Mouse (Mus musculus) embryonic fibroblast, embryonic 13.5 days (primary cell): ENCODE results near the gene Wfikkn2. TPM values are rescaled to one million over a fixed set of nuclear protein-coding genes. Genes with fewer than 3 reads are reported as not detected.

Source experiments
- H3K27ac ChIP-seq: 2 replicates; pipeline ENCODE4 v1.5.1; 2012; ENCODE audit warnings: low read length, control low read depth, inconsistent platforms; ENCODE audit not compliant: insufficient read depth
- H3K4me1 ChIP-seq: 2 replicates; pipeline ENCODE4 v1.6.1; 2011; ENCODE audit warnings: low read length; ENCODE audit not compliant: control insufficient read depth, insufficient read depth
- H3K4me3 ChIP-seq: 2 replicates; pipeline ENCODE4 v1.5.1; 2011; ENCODE audit warnings: mild to moderate bottlenecking, control low read depth, low read length; ENCODE audit not compliant: insufficient read depth
- CTCF ChIP-seq: IDR thresholded peaks from 2 replicates; pipeline ENCODE4 v1.5.1; 2011; ENCODE audit warnings: mild to moderate bottlenecking, control low read depth, low read length, moderate library complexity, borderline replicate concordance; ENCODE audit not compliant: insufficient read depth
- POLR2A ChIP-seq: IDR thresholded peaks from 2 replicates; pipeline ENCODE4 v1.6.1; 2011; ENCODE audit warnings: low read depth, mild to moderate bottlenecking, control low read depth, low read length, moderate library complexity
- polyA plus RNA-seq: library from polyadenylated mRNA; stranded (reverse); fragments of >200 nt; gene quantifications from 2 replicates; pipeline ENCODE4 v1.2.4, GENCODE M21; 2011; ENCODE audit warnings: low read depth; ENCODE audit not compliant: missing spikeins, insufficient read length

Wfikkn2 gene
- polyA plus RNA-seq, 1 experiment = 1.1 TPM

GRCm38 (mm10) chr11:94196311-94196710, 49.5 kb downstream of the Wfikkn2 start:
- no peak overlapping the region for H3K4me3 ChIP-seq
- no peaks in the 10 kb centered on the region for H3K4me1 ChIP-seq
- no peak overlapping the region for H3K27ac ChIP-seq
- TF ChIP-seq CTCF = no peak
- no peak for TF ChIP-seq POLR2A

- Histone ChIP-seq H3K27ac (no peak overlapping the region), H3K4me3 (no peak overlapping the region), H3K4me1 (peaks cover 7% of the 10 kb centered on the region; the same call in 1 of the 2 replicates)
- no peak for TF ChIP-seq CTCF
- TF ChIP-seq POLR2A = no peak
These were observed 52.7 kb downstream of the Wfikkn2 start for GRCm38 (mm10) chr11:94193109-94193508.

GRCm38 (mm10) chr11:94190665-94191064, 55.1 kb downstream of the Wfikkn2 start:
- Histone ChIP-seq H3K27ac (no peak overlapping the region), H3K4me3 (no peak overlapping the region), H3K4me1 (peaks cover 7% of the 10 kb centered on the region; the same call in 1 of the 2 replicates)
- TF ChIP-seq CTCF = no peak
- TF ChIP-seq POLR2A = no peak

- H3K4me3 ChIP-seq = no peak overlapping the region
- peaks cover 7% of the 10 kb centered on the region; the same call in 1 of the 2 replicates for H3K4me1 ChIP-seq
- TF ChIP-seq POLR2A (no peak), CTCF (no peak)
- H3K27ac ChIP-seq = no peak overlapping the region
These were observed 56.2 kb downstream of the Wfikkn2 start for GRCm38 (mm10) chr11:94189579-94189978.

Other genes with a start within 250 kb of the Wfikkn2 start
- gene Spag9, start 249.9 kb downstream of the Wfikkn2 start, polyA plus RNA-seq = 93.7 and 103 TPM in 2 replicates
- gene Tob1, start 34.6 kb downstream of the Wfikkn2 start, polyA plus RNA-seq = 33.3 and 33.9 TPM in 2 replicates
- gene Gm21885, start 35.9 kb upstream of the Wfikkn2 start, polyA plus RNA-seq = not detected in 2 replicates
- 75.7 and 88.2 TPM in 2 replicates for gene Luc7l3, start 76.0 kb upstream of the Wfikkn2 start, polyA plus RNA-seq
- 79.0 and 83.8 TPM in 2 replicates for gene Ankrd40, start 82.0 kb upstream of the Wfikkn2 start, polyA plus RNA-seq
- gene Abcc3, start 147.0 kb upstream of the Wfikkn2 start, polyA plus RNA-seq = 1.9 and 3.0 TPM in 2 replicates
- 31.7 and 38.9 TPM in 2 replicates for gene Cacna1g, start 228.2 kb upstream of the Wfikkn2 start, polyA plus RNA-seq
- gene Spata20, start 240.2 kb upstream of the Wfikkn2 start, polyA plus RNA-seq = not detected in 2 replicates